8 mouse cellular contexts compared by ENCODE assay signal in the genomic region with DNA sequence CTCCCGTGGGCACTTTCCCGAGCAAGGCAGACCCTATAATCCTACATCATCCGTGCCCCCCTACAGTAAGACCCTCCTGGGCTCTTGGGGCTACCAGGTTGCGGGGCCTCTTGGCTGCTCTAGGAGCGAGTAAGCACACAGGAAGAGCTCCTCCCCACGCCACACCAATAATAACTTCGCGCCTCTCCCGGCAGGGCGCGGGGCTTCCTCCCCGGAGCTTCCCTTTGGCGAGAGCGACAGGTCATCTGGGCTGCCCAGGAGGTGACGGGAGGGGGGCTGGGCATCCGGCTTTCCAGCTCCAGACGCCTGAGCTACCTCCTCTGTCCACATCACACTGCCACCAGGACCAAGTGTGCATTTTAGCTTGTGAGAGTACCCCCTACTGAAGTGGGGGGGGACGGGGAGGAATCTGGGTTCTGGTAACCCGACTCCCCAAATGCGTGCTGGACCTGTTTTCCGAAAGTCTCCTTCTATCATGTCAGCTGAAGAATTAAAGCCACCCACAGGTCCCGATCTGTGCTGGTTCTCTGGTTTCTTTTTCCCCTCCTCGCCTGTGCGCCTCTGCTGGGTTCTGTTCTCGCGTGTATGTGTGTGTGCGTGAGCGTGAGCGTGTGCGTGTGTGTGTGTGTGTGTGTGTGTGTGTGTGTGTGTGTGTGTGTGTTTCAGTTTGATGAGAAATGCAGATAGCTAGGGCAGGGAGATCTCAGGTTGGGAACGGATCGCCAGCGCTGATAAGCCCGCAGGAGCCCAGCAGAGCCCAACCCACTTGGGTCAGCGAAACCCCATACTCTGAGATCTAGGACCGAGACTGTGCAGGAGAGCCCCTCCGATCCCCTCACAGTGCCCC. TPM values are rescaled to one million over a fixed set of nuclear protein-coding genes. Genes with fewer than 3 reads are reported as not detected.
DNase-seq lines count a peak whose midpoint lies in the region; ATAC-seq and TF ChIP-seq lines count a peak whose summit lies in the region.

No protein-coding gene starts in this region.

- H3K27ac ChIP-seq in hindbrain, postnatal 0 days = peak overlapping the region; percentile 82
- peak overlapping the region; percentile 90 for H3K27ac ChIP-seq in limb, embryonic 10.5 days
- H3K27ac ChIP-seq in midbrain, embryonic 10.5 days (replicated peaks) = peak overlapping the region; percentile 83
- H3K27ac ChIP-seq in stomach, embryonic 14.5 days (ENCODE audit: low read length) = peak overlapping the region; percentile 71; the same call in 1 of the 2 replicates

- H3K4me2 ChIP-seq in hindbrain, postnatal 0 days (ENCODE audit: low read depth, low read length) = peak overlapping the region; percentile 99
- peak overlapping the region; percentile 96 for H3K4me2 ChIP-seq in stomach, embryonic 14.5 days (replicated peaks; ENCODE audit: low read depth, low read length)

- ATAC-seq in hindbrain, postnatal 0 days = no peak
- no peak for ATAC-seq in stomach, embryonic 14.5 days (ENCODE audit: insufficient number of reproducible peaks, insufficient read depth, low FRiP score, low read depth)

- H3K9ac ChIP-seq in hindbrain, postnatal 0 days (replicated peaks; ENCODE audit: low read length) = peak overlapping the region; percentile 78
- H3K9ac ChIP-seq in stomach, embryonic 14.5 days (replicated peaks; ENCODE audit: low read depth, low read length) = peak overlapping the region; percentile 77

- peaks cover 16% of the 10 kb centered on the region for H3K4me1 ChIP-seq in hindbrain, postnatal 0 days (ENCODE audit: insufficient read depth, low read length)
- peaks cover 59% of the 10 kb centered on the region for H3K4me1 ChIP-seq in limb, embryonic 10.5 days
- peaks cover 71% of the 10 kb centered on the region for H3K4me1 ChIP-seq in midbrain, embryonic 10.5 days
- H3K4me1 ChIP-seq in stomach, embryonic 14.5 days (ENCODE audit: control insufficient read depth, insufficient read depth, low read length) = peaks cover 35% of the 10 kb centered on the region

- no peaks in the 10 kb centered on the region for H3K9me3 ChIP-seq in hindbrain, postnatal 0 days (ENCODE audit: low read length)
- no peaks in the 10 kb centered on the region for H3K9me3 ChIP-seq in limb, embryonic 10.5 days (replicated peaks)
- H3K9me3 ChIP-seq in midbrain, embryonic 10.5 days (replicated peaks) = no peaks in the 10 kb centered on the region
- no peaks in the 10 kb centered on the region for H3K9me3 ChIP-seq in stomach, embryonic 14.5 days (ENCODE audit: control insufficient read depth, low read depth, low read length)

- H3K36me3 ChIP-seq in hindbrain, postnatal 0 days (ENCODE audit: insufficient read depth, low read length) = no peaks in the 10 kb centered on the region
- no peaks in the 10 kb centered on the region for H3K36me3 ChIP-seq in limb, embryonic 10.5 days
- no peaks in the 10 kb centered on the region for H3K36me3 ChIP-seq in midbrain, embryonic 10.5 days
- no peaks in the 10 kb centered on the region; the same call in 1 of the 2 replicates for H3K36me3 ChIP-seq in stomach, embryonic 14.5 days (ENCODE audit: control insufficient read depth, insufficient read depth, low read length)

- no peaks in the 10 kb centered on the region for H3K27me3 ChIP-seq in hindbrain, postnatal 0 days (ENCODE audit: insufficient read depth, low read length)
- H3K27me3 ChIP-seq in limb, embryonic 10.5 days (ENCODE audit: low read depth, poor library complexity, severe bottlenecking) = peaks cover 57% of the 10 kb centered on the region
- H3K27me3 ChIP-seq in midbrain, embryonic 10.5 days (ENCODE audit: low read depth, poor library complexity, severe bottlenecking) = peaks cover 69% of the 10 kb centered on the region
- H3K27me3 ChIP-seq in stomach, embryonic 14.5 days (ENCODE audit: control insufficient read depth, insufficient read depth, low read length) = no peaks in the 10 kb centered on the region

- under 1% methylated on average over 36 of the region's 37 CpGs for WGBS in hindbrain, postnatal 0 days
- under 1% methylated on average over 36 of the region's 37 CpGs for WGBS in limb, embryonic 10.5 days
- WGBS in midbrain, embryonic 10.5 days = under 1% methylated on average over 37 of the region's 37 CpGs
- WGBS in stomach, embryonic 14.5 days = 1% methylated on average over 37 of the region's 37 CpGs

- peak overlapping the region; percentile 77 for H3K4me3 ChIP-seq in hindbrain, postnatal 0 days (ENCODE audit: low read length)
- peak overlapping the region; percentile 70 for H3K4me3 ChIP-seq in limb, embryonic 10.5 days
- H3K4me3 ChIP-seq in midbrain, embryonic 10.5 days = peak overlapping the region; percentile 71
- peak overlapping the region; percentile 61 for H3K4me3 ChIP-seq in stomach, embryonic 14.5 days (ENCODE audit: low read depth, low read length)

- no peak for TF ChIP-seq CTCF in hindbrain, postnatal 0 days (IDR thresholded peaks at IDR 0.05; ENCODE audit: low read depth)

- DNase-seq in ES-CJ7 (ENCODE audit: low read depth, low spot score) = peak; percentile 29
- peak; percentile 69 for DNase-seq in adrenal gland, postnatal 25 days
- peak; percentile 59 for DNase-seq in gastrocnemius, postnatal 10 days
- peak; percentile 63 for DNase-seq in hindbrain, postnatal 0 days (ENCODE audit: low spot score)
- peak; percentile 70 for DNase-seq in limb, embryonic 10.5 days (ENCODE audit: low spot score)
- peak; percentile 51 for DNase-seq in midbrain, embryonic 10.5 days (ENCODE audit: low spot score)
- no peak for DNase-seq in cerebellum, adult 8-10 months

RNA-seq across cellular contexts. Expression of a gene that starts 1.6 kb away (rescaled TPM):
- 17.8 and 22.4 TPM in 2 replicates for total RNA-seq in adrenal gland, postnatal 25 days (2021)
- total RNA-seq in gastrocnemius, postnatal 10 days (2021) = 10 to 100 TPM; 10.6 to 12.8 TPM
- 28.0 and 37.6 TPM in 2 replicates for total RNA-seq in hindbrain, postnatal 0 days (2014; rRNA removed)
- 1.5 and 2.0 TPM in 2 replicates for polyA plus RNA-seq in hindbrain, postnatal 0 days (2015; fragmentation: Nextera tagmentation; extraction: Ambion mirVana)
- 1.3 and 1.5 TPM in 2 replicates for polyA plus RNA-seq in limb, embryonic 10.5 days (2016; fragmentation: Nextera tagmentation; extraction: Ambion mirVana)
- polyA plus RNA-seq in midbrain, embryonic 10.5 days (2016; fragmentation: Nextera tagmentation; extraction: Ambion mirVana) = 1.3 and 1.5 TPM in 2 replicates
- 3.1 TPM in 2 replicates for polyA plus RNA-seq in stomach, embryonic 14.5 days (2014; fragmentation: Nextera tagmentation; extraction: Ambion mirVana)
